9 mouse cellular contexts compared by ENCODE assay signal in genomic region chr2:124927882-124928758, GRCm38 (mm10).
DNase-seq lines count a peak whose midpoint lies in the region; ATAC-seq lines count a peak whose summit lies in the region.
"Had no signal": no experiment of that assay in that cellular context is flagged by ENCODE, and none has a peak within 500 bp of the region (broad histone marks: within the 10 kb centered on the region; RNA-seq: fewer than 3 reads in every experiment).

No protein-coding gene starts in this region.

- no peak overlapping the region for H3K27ac ChIP-seq in neural tube, embryonic 11.5 days (ENCODE audit: low read depth, low read length)
- no peak overlapping the region for H3K27ac ChIP-seq in intestine, embryonic 14.5 days (ENCODE audit: low read depth)
- H3K27ac ChIP-seq in midbrain, embryonic 16.5 days (ENCODE audit: low read length), result no peak overlapping the region

- no peaks in the 10 kb centered on the region for H3K27me3 ChIP-seq in neural tube, embryonic 11.5 days (ENCODE audit: control insufficient read depth, insufficient read depth, low read length)
- H3K27me3 ChIP-seq in intestine, embryonic 14.5 days (replicated peaks; ENCODE audit: control insufficient read depth, insufficient read depth, low read length), result no peaks in the 10 kb centered on the region
- H3K27me3 ChIP-seq in midbrain, embryonic 16.5 days (ENCODE audit: control insufficient read depth, insufficient read depth, low read depth, low read length), result no peaks in the 10 kb centered on the region
- H3K27me3 ChIP-seq: megakaryocyte, embryonic 14.5 days had no signal

- intact Hi-C loops in left cerebral cortex, postnatal 14 days (cut with DNase I), result loop anchor here (2.0 to 5.0 kb wide), 3 partner anchors 316 to 1616 kb away; no protein-coding TSS in a partner anchor

- 91% methylated on average over 10 of the region's 10 CpGs for WGBS in neural tube, embryonic 11.5 days
- WGBS in intestine, embryonic 14.5 days, result 89% methylated on average over 10 of the region's 10 CpGs
- WGBS in midbrain, embryonic 16.5 days, result 88% methylated on average over 10 of the region's 10 CpGs

- peak; percentile 69; the same call in 1 of the 2 replicates for ATAC-seq in neural tube, embryonic 11.5 days (ENCODE audit: insufficient read depth, low FRiP score, low TSS enrichment)
- ATAC-seq in intestine, embryonic 14.5 days (replicated peaks; ENCODE audit: low FRiP score, low TSS enrichment, low read depth), result no peak
- ATAC-seq in midbrain, embryonic 16.5 days, result peak; percentile 89; the same call in 1 of the 2 replicates

- H3K9ac ChIP-seq in neural tube, embryonic 11.5 days (ENCODE audit: low read length), result no peak overlapping the region
- no peak overlapping the region for H3K9ac ChIP-seq in intestine, embryonic 14.5 days (ENCODE audit: low read length)
- H3K9ac ChIP-seq in midbrain, embryonic 16.5 days (ENCODE audit: low read depth, low read length), result no peak overlapping the region

- no peak overlapping the region for H3K4me2 ChIP-seq in neural tube, embryonic 11.5 days (ENCODE audit: low read depth)
- no peak overlapping the region for H3K4me2 ChIP-seq in intestine, embryonic 14.5 days (ENCODE audit: low read length)
- H3K4me2 ChIP-seq in midbrain, embryonic 16.5 days (ENCODE audit: low read length), result no peak overlapping the region

- H3K36me3 ChIP-seq in neural tube, embryonic 11.5 days (ENCODE audit: control insufficient read depth, insufficient read depth, low read length), result no peaks in the 10 kb centered on the region
- H3K36me3 ChIP-seq in intestine, embryonic 14.5 days (ENCODE audit: control insufficient read depth, insufficient read depth, low read length), result no peaks in the 10 kb centered on the region
- no peaks in the 10 kb centered on the region for H3K36me3 ChIP-seq in midbrain, embryonic 16.5 days (ENCODE audit: control insufficient read depth, insufficient read depth, low read length)

- peaks cover 3% of the 10 kb centered on the region; the same call in 1 of the 2 replicates for H3K4me1 ChIP-seq in neural tube, embryonic 11.5 days (ENCODE audit: control insufficient read depth, insufficient read depth, low read length)
- no peaks in the 10 kb centered on the region; the same call in 1 of the 2 replicates for H3K4me1 ChIP-seq in intestine, embryonic 14.5 days (replicated peaks; ENCODE audit: control insufficient read depth, insufficient read depth, low read length)
- H3K4me1 ChIP-seq in midbrain, embryonic 16.5 days (ENCODE audit: control insufficient read depth, insufficient read depth, low read length), result no peaks in the 10 kb centered on the region

- H3K4me3 ChIP-seq in neural tube, embryonic 11.5 days (ENCODE audit: low read depth, low read length), result no peak overlapping the region
- H3K4me3 ChIP-seq in intestine, embryonic 14.5 days (ENCODE audit: low read depth, low read length), result no peak overlapping the region
- H3K4me3 ChIP-seq in midbrain, embryonic 16.5 days (ENCODE audit: low read depth, low read length), result no peak overlapping the region
- H3K4me3 ChIP-seq: megakaryocyte, embryonic 14.5 days had no signal

- H3K9me3 ChIP-seq in neural tube, embryonic 11.5 days (ENCODE audit: control insufficient read depth, low read length), result no peaks in the 10 kb centered on the region
- no peaks in the 10 kb centered on the region for H3K9me3 ChIP-seq in intestine, embryonic 14.5 days (ENCODE audit: control insufficient read depth, low read length)
- no peaks in the 10 kb centered on the region for H3K9me3 ChIP-seq in midbrain, embryonic 16.5 days (replicated peaks; ENCODE audit: control insufficient read depth, low read length, poor library complexity, severe bottlenecking)
- H3K9me3 ChIP-seq: megakaryocyte, embryonic 14.5 days had no signal

- peak; percentile 56 for DNase-seq in neural tube, embryonic 11.5 days (ENCODE audit: low spot score)
- no peak for DNase-seq in neural tube, embryonic 10.5 days (ENCODE audit: extremely low spot score, low spot score)
- peak; percentile 84 to 85 for DNase-seq in cerebellum, postnatal 10 days
- peak; percentile 30 to 40 for DNase-seq in frontal cortex, postnatal 14 days (ENCODE audit: low spot score in 2 of 2)
- peak; percentile 78 for DNase-seq in intestine, embryonic 14.5 days (ENCODE audit: low spot score)
- peak; percentile 68 to 75 for DNase-seq in left cerebral cortex, postnatal 14 days (ENCODE audit: low spot score in 2 of 2)
- peak; percentile 30 for DNase-seq in yolk sac, embryonic 10.5 days (ENCODE audit: low spot score)
